In the genomic region with DNA sequence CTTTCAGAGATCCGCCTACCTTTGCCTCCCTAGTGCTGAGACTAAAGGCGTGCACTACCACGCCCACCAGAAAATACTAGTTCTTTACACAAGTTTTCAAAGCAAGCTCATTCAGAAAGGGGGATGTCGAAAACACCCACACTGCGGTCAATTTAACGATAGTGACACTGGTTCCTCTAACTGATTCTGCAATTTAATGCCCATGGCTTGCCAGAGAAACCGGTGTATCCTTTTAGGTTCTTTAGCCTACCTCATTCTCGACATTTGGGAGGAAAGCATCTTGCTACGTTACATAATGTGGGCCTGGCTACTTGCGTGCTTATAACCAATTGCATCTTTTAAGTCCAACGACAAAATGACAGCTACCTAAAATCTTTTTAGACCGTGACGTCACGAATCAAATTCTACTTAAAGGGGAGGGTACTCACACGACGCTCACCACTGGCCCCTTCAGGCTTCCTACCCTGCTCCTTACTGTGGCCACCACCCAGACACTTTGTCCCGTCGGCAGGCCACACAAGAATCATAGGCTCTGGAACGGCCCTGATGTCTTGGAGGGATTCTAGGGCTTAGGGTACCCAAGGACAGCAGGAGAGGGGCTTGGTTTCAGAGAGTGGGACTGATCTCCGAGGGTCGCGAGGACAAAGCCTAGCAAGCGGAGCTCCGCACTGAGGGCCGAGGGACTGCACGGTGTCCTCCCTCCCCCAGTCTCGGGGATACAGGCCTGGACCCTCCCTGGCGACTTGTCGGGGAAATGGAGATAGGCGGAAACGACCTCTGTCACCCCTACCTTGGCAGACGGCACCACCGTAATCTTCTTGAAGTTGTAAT, we compare ENCODE assay signal across 9 mouse cellular contexts. TPM values are rescaled to one million over a fixed set of nuclear protein-coding genes. Genes with fewer than 3 reads are reported as not detected.
DNase-seq lines count a peak whose midpoint lies in the region; ATAC-seq and TF ChIP-seq lines count a peak whose summit lies in the region.
"Had no signal": no experiment of that assay in that cellular context is flagged by ENCODE, and none has a peak within 500 bp of the region (broad histone marks: within the 10 kb centered on the region; RNA-seq: fewer than 3 reads in every experiment).

No protein-coding gene starts in this region.

- peak; percentile 79 for ATAC-seq in kidney, embryonic 15.5 days (replicated peaks; ENCODE audit: low FRiP score)
- ATAC-seq in megakaryocyte-erythroid progenitor cell, adult 5-6 weeks (replicated peaks; ENCODE audit: low FRiP score, low TSS enrichment, poor library complexity, severe bottlenecking), result peak; percentile 34

- no peaks in the 10 kb centered on the region for H3K27me3 ChIP-seq in kidney, embryonic 15.5 days

- in situ Hi-C loops in ES-E14 (cut with MboI; ENCODE audit: low sequenced_read_pairs in 2 of 2, unreplicated experiment in 2 of 2), result no loop called here

- H3K4me2 ChIP-seq in kidney, embryonic 15.5 days, result peak overlapping the region; percentile 81

- peak overlapping the region; percentile 71 for H3K27ac ChIP-seq in kidney, embryonic 15.5 days
- H3K27ac ChIP-seq in ES-E14 (ENCODE audit: insufficient read depth, low read depth, low read length, poor library complexity, severe bottlenecking), result peak overlapping the region; percentile 83

- peaks cover 20% of the 10 kb centered on the region for H3K36me3 ChIP-seq in kidney, embryonic 15.5 days
- H3K36me3 ChIP-seq in ES-E14 (ENCODE audit: control insufficient read depth, insufficient read depth, low read length, poor library complexity, severe bottlenecking), result peaks cover 8% of the 10 kb centered on the region

- 3% methylated on average over 33 of the region's 33 CpGs for WGBS in kidney, embryonic 15.5 days

- H3K9ac ChIP-seq in kidney, embryonic 15.5 days, result peak overlapping the region; percentile 85
- H3K9ac ChIP-seq in ES-E14 (ENCODE audit: insufficient read depth, low read depth, low read length, poor library complexity, severe bottlenecking), result peak overlapping the region; percentile 99

- H3K4me3 ChIP-seq in kidney, embryonic 15.5 days (replicated peaks), result peak overlapping the region; percentile 94
- peak overlapping the region; percentile 94 to 98 for H3K4me3 ChIP-seq in ES-E14 (ENCODE audit: insufficient read depth in 1 of 2, low read depth in 1 of 2, low read length in 2 of 2, poor library complexity in 1 of 2, severe bottlenecking in 1 of 2)

- H3K4me1 ChIP-seq in kidney, embryonic 15.5 days, result peaks cover 15% of the 10 kb centered on the region
- peaks cover 0 to 2% of the 10 kb centered on the region in 2 experiments; a peak in 2 of 4 replicates for H3K4me1 ChIP-seq in ES-E14 (ENCODE audit: control insufficient read depth in 2 of 2, insufficient read depth in 2 of 2, low read length in 2 of 2, poor library complexity in 1 of 2)

- DNase-seq in kidney, adult 11 months, result no peak
- DNase-seq in ES-E14 (ENCODE audit: low read depth, low spot score), result peak; percentile 40
- peak; percentile 67 for DNase-seq in embryo, embryonic 11 days
- peak; percentile 10 for DNase-seq in hindlimb bud, embryonic 11.5 days (ENCODE audit: extremely low spot score, low read depth, low spot score)
- DNase-seq in ovary, postnatal 36 days (ENCODE audit: low spot score), result no peak
- DNase-seq in layer of hippocampus, postnatal 25 days (ENCODE audit: extremely low spot score in 1 of 2, low spot score in 1 of 2), result no peak

- no peaks in the 10 kb centered on the region for H3K9me3 ChIP-seq in kidney, embryonic 15.5 days (replicated peaks)
- no peaks in the 10 kb centered on the region for H3K9me3 ChIP-seq in ES-E14 (ENCODE audit: control insufficient read depth, insufficient read depth, low read depth, low read length)

TF ChIP-seq in ES-E14, 5 proteins besides CTCF, POLR2A, EP300 and RAD21:
- TF ChIP-seq ZC3H11A (IDR thresholded peaks at IDR 0.05; ENCODE audit: borderline replicate concordance, low read depth, low read length) (no peak), MAFK (IDR thresholded peaks at IDR 0.05; ENCODE audit: insufficient read depth, low read depth, low read length) (no peak), CHD2 (IDR thresholded peaks at IDR 0.05; ENCODE audit: low read depth, low read length) (no peak), HCFC1 (IDR thresholded peaks at IDR 0.05; ENCODE audit: borderline replicate concordance, insufficient read depth, low read length) (no peak), ZNF384 (IDR thresholded peaks at IDR 0.05; ENCODE audit: low read depth, low read length) (no peak)

RNA-seq across cellular contexts. Expression of a gene that starts 0.5 kb away (rescaled TPM):
- 80.9 and 86.5 TPM in 2 replicates for polyA plus RNA-seq in kidney, embryonic 15.5 days (2015; fragmentation: Nextera tagmentation; extraction: Ambion mirVana)
- total RNA-seq in ES-E14 (2012; rRNA removed), result 94.5 and 119 TPM in 2 replicates
- 91.9 and 100 TPM in 2 replicates for total RNA-seq in megakaryocyte-erythroid progenitor cell, adult 5-6 weeks (2014; fragmentation: Nextera tagmentation)
- total RNA-seq in megakaryocyte-erythroid progenitor cell, adult 5-6 weeks (2017), result 177 and 213 TPM in 2 replicates
- 10 to 100 TPM; 39.1 to 39.3 TPM for total RNA-seq in layer of hippocampus, postnatal 25 days (2021)

RNA-seq across cellular contexts. Expression of a gene that starts 42.7 kb away (rescaled TPM):
- polyA plus RNA-seq in kidney, embryonic 15.5 days (2015; fragmentation: Nextera tagmentation; extraction: Ambion mirVana), result not detected in 2 replicates
- total RNA-seq in ES-E14 (2012; rRNA removed), result 0.21 TPM in 1 of 2 replicates, not detected in the other
- 0.66 TPM in 1 of 2 replicates, not detected in the other for total RNA-seq in megakaryocyte-erythroid progenitor cell, adult 5-6 weeks (2014; fragmentation: Nextera tagmentation)
- total RNA-seq in megakaryocyte-erythroid progenitor cell, adult 5-6 weeks (2017), result 1.5 TPM in 1 of 2 replicates, not detected in the other
- not detected for total RNA-seq in layer of hippocampus, postnatal 25 days (2021)
- total RNA-seq: layer of hippocampus, postnatal 14 days had no signal

RNA-seq across cellular contexts. Expression of a gene that starts 47.3 kb away (rescaled TPM):
- not detected in 2 replicates for polyA plus RNA-seq in kidney, embryonic 15.5 days (2015; fragmentation: Nextera tagmentation; extraction: Ambion mirVana)
- total RNA-seq in ES-E14 (2012; rRNA removed), result not detected in 2 replicates
- total RNA-seq in megakaryocyte-erythroid progenitor cell, adult 5-6 weeks (2014; fragmentation: Nextera tagmentation), result not detected in 2 replicates
- total RNA-seq in megakaryocyte-erythroid progenitor cell, adult 5-6 weeks (2017), result not detected in 2 replicates
- total RNA-seq in layer of hippocampus, postnatal 25 days (2021), result not detected
- total RNA-seq: layer of hippocampus, postnatal 14 days had no signal

Comparison
In these comparisons a context has a peak if more than half of its experiments do, and no peak if none do; other contexts are left out.
1. DNase-seq: peak in ES-E14 (single experiment), embryo, embryonic 11 days (single experiment) and hindlimb bud, embryonic 11.5 days (single experiment); none in kidney, adult 11 months (single experiment), ovary, postnatal 36 days (single experiment) and layer of hippocampus, postnatal 25 days (0 of 2).